Mouse (Mus musculus) stomach, embryonic 15.5 days (tissue): ENCODE results near the gene Lta. TPM values are rescaled to one million over a fixed set of nuclear protein-coding genes. Genes with fewer than 3 reads are reported as not detected.

Experiments
- ATAC-seq: fragments of 200-750 bp; cut with Nextera tagmentation; 2 replicates; pipeline ENCODE4 v1.8.0; 2017; ENCODE audit warnings: low read depth, moderate number of reproducible peaks, moderate TSS enrichment; ENCODE audit not compliant: insufficient read depth, low FRiP score
- H3K27ac ChIP-seq: fragments of 300-500 bp; sonication (generic); 2 replicates; pipeline ENCODE4 v1.5.1; 2015; ENCODE audit warnings: mild to moderate bottlenecking, inconsistent platforms
- H3K27me3 ChIP-seq: fragments of 300-500 bp; sonication (generic); replicated peaks from 2 replicates; pipeline ENCODE4 v1.6.1; 2015; ENCODE audit warnings: inconsistent platforms
- H3K36me3 ChIP-seq: fragments of 300-500 bp; sonication (generic); 2 replicates; pipeline ENCODE4 v1.6.1; 2015; ENCODE audit warnings: inconsistent platforms
- H3K4me1 ChIP-seq: fragments of 300-500 bp; sonication (generic); 2 replicates; pipeline ENCODE4 v1.6.1; 2015; ENCODE audit warnings: inconsistent platforms
- H3K4me2 ChIP-seq: fragments of 300-500 bp; sonication (generic); 2 replicates; pipeline ENCODE4 v1.6.1; 2015; ENCODE audit warnings: mild to moderate bottlenecking, inconsistent platforms
- H3K4me3 ChIP-seq: fragments of 300-500 bp; sonication (generic); replicated peaks from 2 replicates; pipeline ENCODE4 v1.5.1; 2015; ENCODE audit warnings: inconsistent platforms
- H3K9ac ChIP-seq: fragments of 300-500 bp; sonication (generic); 2 replicates; pipeline ENCODE4 v1.6.1; 2015; ENCODE audit warnings: inconsistent platforms
- H3K9me3 ChIP-seq: fragments of 300-500 bp; sonication (generic); 2 replicates; pipeline ENCODE4 v1.6.1; 2016; ENCODE audit warnings: inconsistent platforms
- WGBS: fragments of 180-500 bp; shearing (Covaris S2); methylation state at CpG from one replicate; pipeline ENCODE4 v1.1.7; 2015; 5-methylcytosine and 5-hydroxymethylcytosine counted together
- polyA plus RNA-seq: library from polyadenylated mRNA; unstranded; fragments of >200 nt; fragmentation: Nextera tagmentation; extraction: Ambion mirVana; gene quantifications from 2 replicates; pipeline ENCODE4 v1.2.1, GENCODE M21; 2015

Gene Lta
- 0.77 and 0.83 TPM in 2 replicates for polyA plus RNA-seq

DNA sequence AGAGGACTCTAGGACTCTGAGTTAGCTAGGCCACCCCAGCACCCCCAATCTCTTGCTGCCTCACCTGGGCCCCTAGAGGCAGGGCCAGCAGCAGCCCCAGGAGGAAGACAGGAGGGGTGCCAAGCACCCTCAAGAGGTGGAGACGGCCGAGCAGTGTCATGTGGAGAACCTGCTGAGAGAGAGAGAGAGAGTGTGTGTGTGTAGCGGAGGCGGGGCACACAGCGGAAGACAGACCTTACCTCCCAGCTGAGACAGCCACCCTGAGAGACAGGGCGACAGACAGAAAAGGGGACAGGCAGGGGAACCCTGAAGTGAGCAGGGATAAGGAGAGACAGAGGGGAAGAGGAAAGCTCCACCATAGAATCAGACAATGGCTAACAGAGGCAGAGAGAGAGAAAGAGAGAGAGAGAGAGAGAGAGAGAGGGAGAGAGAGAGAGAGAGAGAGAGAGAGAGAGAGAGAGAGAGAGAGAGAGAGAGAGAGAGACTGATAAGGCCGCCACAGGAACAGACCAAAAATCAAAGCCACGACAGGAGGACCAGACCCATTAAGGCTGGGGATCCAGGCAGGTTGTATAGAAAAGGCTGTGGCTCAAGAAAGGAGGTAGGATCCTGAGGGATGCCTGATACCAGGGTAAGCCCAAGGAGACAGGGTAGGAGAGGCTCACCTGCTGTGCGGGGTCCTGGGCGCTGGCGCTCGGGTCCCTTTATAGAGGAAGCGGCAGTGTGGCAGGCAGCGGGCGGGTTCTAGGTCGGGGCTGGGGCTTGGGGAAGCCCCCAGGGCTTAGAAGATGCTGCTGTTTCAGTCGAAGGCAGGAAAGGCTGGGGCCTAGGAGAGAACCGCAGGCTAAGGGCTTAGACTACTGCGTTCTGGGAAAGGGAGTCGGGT lies at the start of gene Lta:
Lta (minus strand) TSS at position 858 of the 886 bp plus-strand sequence.
- H3K4me3 ChIP-seq: no peak within 1 kb of the TSS
- H3K27me3 ChIP-seq: peaks cover 12% of the 10 kb centered on the region
- H3K4me1 ChIP-seq: 0 out of 2 replicates have a peak, but pooled peaks cover 9% of the 10 kb centered on the region
- no peaks in the 10 kb centered on the region for H3K9me3 ChIP-seq
- ATAC-seq: no peak
- no peak within 1 kb of the TSS; the same call in 1 of the 2 replicates for H3K9ac ChIP-seq
- no peak within 1 kb of the TSS for H3K4me2 ChIP-seq
- 30% methylated on average over 20 of the region's 20 CpGs for WGBS
- no peak within 1 kb of the TSS for H3K27ac ChIP-seq
- no peaks in the 10 kb centered on the region for H3K36me3 ChIP-seq

DNA sequence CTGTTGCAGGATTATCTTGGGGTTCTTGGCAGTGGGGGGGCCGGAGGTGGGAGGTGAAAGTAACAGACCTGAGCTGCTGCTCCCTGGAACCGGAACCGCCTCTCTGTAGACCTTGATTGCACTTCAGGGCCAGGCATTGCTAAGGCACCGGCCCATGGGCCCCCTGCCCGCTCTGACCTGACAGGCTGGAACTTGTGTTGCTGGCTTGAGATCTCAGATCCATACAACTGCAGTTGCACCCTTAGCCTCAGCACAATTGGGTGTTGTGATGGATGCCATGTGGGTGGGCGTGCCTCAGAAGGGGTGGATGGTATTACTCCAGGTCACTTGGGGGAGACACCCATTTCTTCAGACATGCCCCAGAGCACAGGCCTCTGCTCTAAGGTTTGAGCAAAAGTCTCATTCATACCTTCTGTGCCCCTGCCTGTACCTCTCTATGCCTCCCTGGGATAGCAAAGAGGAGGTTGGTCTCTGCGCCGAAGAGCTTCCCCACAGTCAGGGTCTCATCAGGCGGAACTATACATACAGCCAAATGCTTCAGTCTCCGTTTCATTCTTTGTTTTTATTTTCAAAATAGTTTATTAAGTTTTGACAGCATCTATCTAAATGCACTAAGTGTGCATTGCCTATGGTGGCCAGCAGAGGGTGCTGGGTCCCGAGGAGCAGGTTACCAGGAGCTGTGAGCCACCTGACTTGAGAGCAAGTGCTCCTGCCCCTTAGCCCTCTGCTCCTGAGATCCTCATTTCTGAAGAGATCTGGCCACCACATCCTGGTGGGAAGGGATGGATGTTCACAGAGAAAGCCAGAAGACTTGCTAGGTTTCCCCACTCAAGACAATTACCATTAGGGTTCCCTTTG lies 49.3 kb upstream of the Lta start:
- Histone ChIP-seq H3K9ac (no peak overlapping the region), H3K27ac (peak overlapping the region; percentile 4; the same call in 1 of the 2 replicates), H3K4me2 (no peak overlapping the region), H3K36me3 (peaks cover 42% of the 10 kb centered on the region), H3K27me3 (no peaks in the 10 kb centered on the region), H3K4me1 (0 out of 2 replicates have a peak, but pooled peaks cover 3% of the 10 kb centered on the region), H3K4me3 (no peak overlapping the region), H3K9me3 (no peaks in the 10 kb centered on the region)
- 54% methylated on average over 11 of the region's 11 CpGs for WGBS
- no peak for ATAC-seq

DNA sequence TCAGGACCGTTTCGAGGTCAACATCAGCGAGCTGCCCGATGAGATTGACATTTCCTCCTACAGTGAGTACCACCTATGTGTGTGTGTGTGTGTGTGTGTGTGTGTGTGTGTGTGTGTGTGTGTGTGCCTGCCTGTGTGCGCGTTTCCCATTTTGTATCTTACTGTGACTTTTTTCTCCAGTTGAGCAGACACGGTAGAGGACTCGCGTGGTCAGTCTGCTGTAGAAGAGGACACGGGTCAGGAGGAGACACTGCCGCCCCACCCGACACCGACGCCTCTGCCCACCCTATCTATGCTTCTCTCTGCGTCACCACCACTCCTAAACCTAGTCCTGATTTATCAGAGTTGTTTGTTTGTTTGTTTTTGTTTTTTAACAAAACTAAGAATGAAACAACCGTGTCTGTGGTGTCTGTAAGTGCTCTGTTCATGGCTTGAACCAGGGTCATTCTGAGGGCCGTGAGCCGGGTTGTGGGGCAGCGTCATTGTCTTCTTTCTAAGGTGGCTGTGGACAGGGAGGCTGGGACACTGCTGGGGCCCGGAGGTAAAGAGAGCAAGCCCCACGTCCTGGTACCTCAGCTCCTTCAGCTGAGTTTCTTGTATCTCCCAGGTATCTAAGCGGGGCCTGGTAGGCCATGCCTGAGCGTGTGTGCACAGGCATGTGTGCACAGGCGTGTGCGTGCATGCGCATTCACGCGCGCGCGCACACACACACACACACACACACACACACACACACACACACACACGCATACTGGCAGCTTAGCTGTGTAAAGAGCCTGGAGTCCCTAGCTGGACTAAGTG lies 48.3 kb upstream of the Lta start:
- Histone ChIP-seq H3K9me3 (no peaks in the 10 kb centered on the region), H3K4me2 (no peak overlapping the region), H3K27ac (no peak overlapping the region; the same call in 1 of the 2 replicates), H3K27me3 (no peaks in the 10 kb centered on the region), H3K9ac (no peak overlapping the region), H3K4me3 (no peak overlapping the region), H3K4me1 (0 out of 2 replicates have a peak, but pooled peaks cover 3% of the 10 kb centered on the region), H3K36me3 (peaks cover 51% of the 10 kb centered on the region)
- ATAC-seq: no peak
- WGBS: 84% methylated on average over 32 of the region's 32 CpGs

DNA sequence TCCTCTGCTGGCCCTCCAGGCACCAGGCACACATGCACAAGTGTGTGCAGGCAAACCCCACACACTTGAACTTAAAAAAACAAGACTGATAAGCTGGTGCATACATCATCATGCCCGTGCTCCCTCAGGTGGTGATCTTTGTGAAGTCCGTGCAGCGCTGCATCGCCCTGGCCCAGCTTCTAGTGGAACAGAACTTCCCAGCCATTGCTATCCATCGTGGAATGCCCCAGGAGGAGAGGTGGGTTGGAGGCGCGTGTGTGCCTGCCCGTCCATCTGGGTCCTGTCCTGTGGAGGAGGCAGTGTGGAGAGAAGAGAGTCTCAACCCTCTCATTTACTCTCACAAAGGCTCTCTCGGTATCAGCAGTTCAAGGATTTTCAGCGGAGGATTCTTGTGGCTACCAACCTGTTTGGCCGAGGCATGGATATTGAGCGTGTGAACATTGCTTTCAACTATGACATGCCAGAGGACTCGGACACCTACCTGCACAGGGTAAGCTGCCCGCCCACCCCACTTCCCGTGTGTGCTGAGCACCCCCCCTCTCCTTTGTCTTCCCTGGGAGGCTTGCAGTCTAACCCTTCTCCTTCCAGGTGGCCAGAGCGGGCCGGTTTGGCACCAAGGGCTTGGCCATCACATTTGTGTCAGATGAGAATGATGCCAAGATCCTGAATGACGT lies 47.6 kb upstream of the Lta start:
- H3K4me1 ChIP-seq: peaks cover 3% of the 10 kb centered on the region; the same call in 1 of the 2 replicates
- ATAC-seq: no peak
- H3K36me3 ChIP-seq: peaks cover 57% of the 10 kb centered on the region
- no peaks in the 10 kb centered on the region for H3K9me3 ChIP-seq
- no peak overlapping the region for H3K27ac ChIP-seq
- no peak overlapping the region for H3K4me3 ChIP-seq
- no peaks in the 10 kb centered on the region for H3K27me3 ChIP-seq
- no peak overlapping the region for H3K4me2 ChIP-seq
- no peak overlapping the region for H3K9ac ChIP-seq
- 79% methylated on average over 18 of the region's 18 CpGs for WGBS

DNA sequence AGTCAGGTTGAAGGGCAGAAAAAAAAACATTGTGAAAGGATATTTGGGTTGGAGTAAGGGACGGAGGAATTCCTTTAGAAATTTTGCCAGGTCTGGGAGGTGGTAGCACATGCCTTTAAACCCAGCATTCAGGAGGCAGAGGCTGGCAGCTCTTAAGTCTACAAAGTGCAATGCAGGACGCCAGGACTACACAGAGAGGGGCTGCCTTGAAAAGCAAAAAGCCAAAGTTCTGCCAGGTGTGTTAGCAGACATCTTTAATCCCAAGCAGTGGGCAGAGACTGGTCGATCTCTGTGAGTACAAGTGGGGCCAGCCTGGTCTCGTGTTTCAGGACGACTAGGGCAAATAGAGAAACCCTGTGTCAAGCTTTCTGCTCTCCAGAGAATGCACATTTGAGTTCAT lies 46.8 kb upstream of the Lta start:
- 82% methylated on average over 5 of the region's 5 CpGs for WGBS
- H3K4me3 ChIP-seq: no peak overlapping the region
- no peak for ATAC-seq
- H3K4me1 ChIP-seq: peaks cover 4% of the 10 kb centered on the region; the same call in 1 of the 2 replicates
- no peak overlapping the region for H3K9ac ChIP-seq
- H3K27ac ChIP-seq: no peak overlapping the region
- peaks cover 65% of the 10 kb centered on the region for H3K36me3 ChIP-seq
- H3K4me2 ChIP-seq: no peak overlapping the region
- H3K9me3 ChIP-seq: no peaks in the 10 kb centered on the region
- H3K27me3 ChIP-seq: no peaks in the 10 kb centered on the region

DNA sequence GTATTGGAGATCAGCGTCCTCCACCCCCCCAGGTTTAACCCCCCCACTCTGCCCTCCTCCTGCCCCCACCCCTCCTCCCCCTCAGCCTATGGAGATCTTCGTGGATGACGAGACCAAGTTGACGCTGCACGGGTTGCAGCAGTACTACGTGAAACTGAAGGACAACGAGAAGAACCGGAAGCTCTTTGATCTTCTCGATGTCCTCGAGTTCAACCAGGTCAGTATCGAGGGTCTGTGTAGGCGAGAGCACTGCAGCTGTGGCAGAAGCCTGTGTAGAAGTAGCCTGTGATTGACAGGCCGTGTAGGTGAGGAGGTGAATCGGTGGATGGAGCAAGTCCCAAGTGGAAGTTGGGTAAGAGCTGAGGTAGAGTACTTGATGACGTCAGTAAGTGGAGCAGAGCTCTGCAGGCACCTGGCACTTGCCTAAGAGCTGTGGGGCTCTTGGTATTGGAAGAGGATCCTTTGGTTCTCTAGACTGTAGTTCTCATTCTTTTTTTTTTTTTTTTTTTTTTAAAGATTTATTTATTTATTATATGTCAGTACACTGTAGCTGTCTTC lies 46.1 kb upstream of the Lta start:
- Histone ChIP-seq H3K4me3 (no peak overlapping the region), H3K27me3 (no peaks in the 10 kb centered on the region), H3K36me3 (peaks cover 72% of the 10 kb centered on the region), H3K27ac (no peak overlapping the region), H3K9ac (no peak overlapping the region), H3K4me1 (peaks cover 4% of the 10 kb centered on the region; the same call in 1 of the 2 replicates), H3K4me2 (no peak overlapping the region), H3K9me3 (no peaks in the 10 kb centered on the region)
- WGBS: 78% methylated on average over 15 of the region's 15 CpGs
- no peak for ATAC-seq

DNA sequence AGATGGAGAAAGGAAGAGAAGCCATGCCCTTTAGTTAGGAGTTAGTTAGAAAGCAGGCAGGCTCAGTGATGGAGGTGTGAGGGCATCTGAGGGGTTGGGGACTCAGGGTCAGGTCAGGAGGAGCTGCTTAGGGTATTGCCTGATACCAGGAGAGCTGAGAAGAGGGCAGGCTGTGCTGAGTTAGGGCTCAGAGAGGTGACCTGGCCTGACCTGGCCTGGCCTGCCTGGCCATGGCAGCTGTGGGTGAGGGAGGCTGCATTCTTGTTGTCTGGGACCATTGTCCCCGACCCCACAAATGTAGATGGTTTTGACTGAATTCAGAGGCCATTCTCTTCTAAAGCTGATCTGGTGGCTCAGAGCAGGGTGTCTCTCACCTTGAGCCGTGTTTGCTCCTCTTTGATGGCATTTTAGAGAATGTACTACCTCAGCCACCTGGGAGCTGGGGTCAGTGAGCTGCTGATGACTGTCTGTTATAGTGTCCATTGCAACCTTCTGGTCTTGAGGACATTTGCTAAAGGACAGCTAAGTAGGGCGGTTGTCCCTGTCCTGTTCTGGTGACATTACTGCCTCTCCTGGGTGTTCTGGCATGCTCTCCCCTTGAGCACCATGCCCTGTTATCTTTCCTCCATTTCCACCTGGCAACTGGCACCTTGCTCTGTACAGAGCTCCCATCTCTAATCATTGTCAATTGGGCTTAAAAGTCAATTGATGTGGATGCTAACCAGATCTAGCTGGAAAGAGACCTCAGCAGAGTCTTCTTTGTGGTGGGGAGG lies 45.4 kb upstream of the Lta start:
- Histone ChIP-seq H3K36me3 (peaks cover 79% of the 10 kb centered on the region), H3K9ac (no peak overlapping the region), H3K27me3 (no peaks in the 10 kb centered on the region), H3K4me3 (no peak overlapping the region), H3K4me2 (no peak overlapping the region), H3K9me3 (no peaks in the 10 kb centered on the region), H3K4me1 (peaks cover 6% of the 10 kb centered on the region), H3K27ac (no peak overlapping the region)
- ATAC-seq: no peak
- WGBS: 75% methylated on average over 3 of the region's 3 CpGs

DNA sequence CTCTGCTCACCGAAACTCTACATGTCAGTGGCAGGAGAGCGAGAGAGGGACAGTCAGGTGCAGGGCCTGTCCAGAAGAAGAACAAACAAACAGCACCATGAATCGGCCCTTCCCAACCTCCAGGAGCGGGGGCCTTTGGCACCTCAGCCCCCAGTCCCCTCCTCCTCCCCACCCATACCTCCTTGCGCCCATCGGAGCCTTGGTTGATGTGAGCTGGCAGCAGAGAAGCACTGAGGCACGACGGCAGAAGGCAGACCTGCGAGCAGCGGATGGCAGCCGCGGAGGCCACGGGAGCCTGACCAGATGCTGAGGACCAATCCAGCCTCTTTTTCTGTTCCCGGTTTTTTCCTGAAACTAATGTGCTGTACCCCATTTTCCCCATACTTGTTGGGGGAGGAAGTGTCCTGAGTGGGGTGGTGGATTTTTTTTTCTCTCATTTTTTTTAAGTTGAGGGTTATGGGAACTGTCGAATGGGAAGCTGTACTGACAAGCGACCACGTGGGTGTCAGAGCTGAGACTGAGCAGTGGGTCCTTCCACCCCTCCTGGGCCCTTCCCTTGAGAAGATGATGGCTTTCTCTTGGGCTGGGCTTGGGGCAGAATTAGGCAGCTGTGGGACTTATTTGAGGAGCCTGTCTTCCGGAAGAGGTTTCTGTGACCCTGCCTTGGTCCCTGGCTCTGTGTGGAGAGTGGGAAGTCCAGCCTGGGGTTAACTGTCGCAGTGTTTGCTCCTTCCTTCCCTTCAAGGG lies 44.5 kb upstream of the Lta start:
- peaks cover 88% of the 10 kb centered on the region for H3K36me3 ChIP-seq
- H3K9me3 ChIP-seq: no peaks in the 10 kb centered on the region
- ATAC-seq: no peak
- H3K9ac ChIP-seq: no peak overlapping the region
- peaks cover 15% of the 10 kb centered on the region for H3K4me1 ChIP-seq
- H3K4me2 ChIP-seq: no peak overlapping the region
- no peak overlapping the region for H3K27ac ChIP-seq
- 84% methylated on average over 19 of the region's 19 CpGs for WGBS
- H3K4me3 ChIP-seq: no peak overlapping the region
- H3K27me3 ChIP-seq: no peaks in the 10 kb centered on the region

DNA sequence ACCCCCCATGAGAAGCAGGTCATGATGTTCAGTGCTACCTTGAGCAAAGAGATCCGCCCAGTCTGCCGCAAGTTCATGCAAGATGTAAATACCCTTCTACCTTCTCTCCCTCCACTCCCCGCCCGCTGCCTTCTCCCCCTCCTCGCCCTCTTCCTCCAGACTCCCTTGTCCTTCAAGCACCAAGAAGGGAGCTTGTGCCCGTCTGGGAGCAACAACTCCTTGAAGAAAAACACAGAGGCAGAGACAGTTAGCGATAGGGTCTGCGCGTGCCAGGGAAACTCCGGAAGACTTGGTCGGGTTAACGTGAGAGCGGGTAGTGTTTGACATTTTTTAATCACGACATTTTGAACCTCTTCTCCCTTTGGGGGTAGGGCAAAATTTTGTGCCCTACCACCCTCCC lies 43.8 kb upstream of the Lta start:
- 80% methylated on average over 14 of the region's 14 CpGs for WGBS
- Histone ChIP-seq H3K27me3 (no peaks in the 10 kb centered on the region), H3K4me1 (peaks cover 21% of the 10 kb centered on the region), H3K9me3 (no peaks in the 10 kb centered on the region), H3K36me3 (peaks cover 94% of the 10 kb centered on the region), H3K4me3 (no peak overlapping the region), H3K27ac (no peak overlapping the region), H3K4me2 (no peak overlapping the region), H3K9ac (no peak overlapping the region)
- no peak for ATAC-seq

DNA sequence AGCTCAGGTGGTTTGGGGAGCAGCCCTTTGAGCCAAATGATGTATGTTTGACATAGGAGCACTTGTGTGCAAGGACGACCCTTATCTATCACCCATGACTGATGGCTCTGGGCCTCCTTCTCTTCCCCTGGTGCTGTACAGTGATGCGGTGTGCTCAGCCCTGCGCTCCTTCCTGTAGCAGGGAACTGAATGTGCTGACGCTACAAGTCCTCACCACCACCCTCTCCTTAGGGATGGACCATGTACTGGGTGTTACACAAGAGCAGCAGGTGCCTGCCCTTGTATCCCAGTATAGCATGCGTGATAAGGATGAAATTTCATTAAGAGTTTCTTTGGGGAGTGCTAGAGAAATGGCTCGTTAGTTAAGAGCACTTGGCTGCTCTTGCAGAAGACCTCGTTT lies 42.0 kb upstream of the Lta start:
- Histone ChIP-seq H3K4me3 (no peak overlapping the region), H3K9me3 (no peaks in the 10 kb centered on the region), H3K27me3 (no peaks in the 10 kb centered on the region), H3K36me3 (peaks cover 76% of the 10 kb centered on the region), H3K4me1 (peaks cover 30% of the 10 kb centered on the region), H3K27ac (no peak overlapping the region), H3K4me2 (no peak overlapping the region), H3K9ac (no peak overlapping the region)
- no peak for ATAC-seq
- 83% methylated on average over 7 of the region's 7 CpGs for WGBS
